Mouse (Mus musculus) spleen, adult 18-20 months (tissue): ENCODE measurements at regions not wholly inside any gene's neighbourhood (a gene's known extent, or its start where the extent isn't known, plus 50 kb on each side); places are given as distances from the start of the nearest gene placed in this dataset.
A peak's percentile ranks its signal among the peaks of the same experiment; 100 is the strongest.

Source experiments
- DNase-seq, 2 experiments: peaks; one replicate each; pipeline ENCODE4 v3.0.0; 2022; ENCODE audit warnings: mixed read lengths in 2 of 2

DNA sequence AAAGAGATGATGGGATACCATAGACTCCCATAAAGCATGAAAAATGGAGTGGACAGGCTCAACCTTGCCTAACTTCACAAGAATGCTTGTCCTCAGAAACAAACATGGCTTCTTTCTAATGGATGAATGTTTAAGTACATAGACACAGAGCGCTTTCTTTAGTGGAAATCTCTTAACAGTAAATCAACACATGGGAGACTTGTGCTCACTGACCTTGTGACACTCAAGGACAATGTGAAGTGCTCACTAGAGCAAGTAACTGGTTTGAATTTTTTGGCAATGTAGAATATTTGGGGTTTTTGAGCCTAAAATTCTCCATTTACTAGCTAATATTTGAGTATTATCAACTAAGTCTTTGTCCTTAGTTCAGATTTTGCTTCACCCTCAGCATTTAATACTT, 88.0 kb downstream of the Tent5c start:
- DNase-seq = no peak

DNA sequence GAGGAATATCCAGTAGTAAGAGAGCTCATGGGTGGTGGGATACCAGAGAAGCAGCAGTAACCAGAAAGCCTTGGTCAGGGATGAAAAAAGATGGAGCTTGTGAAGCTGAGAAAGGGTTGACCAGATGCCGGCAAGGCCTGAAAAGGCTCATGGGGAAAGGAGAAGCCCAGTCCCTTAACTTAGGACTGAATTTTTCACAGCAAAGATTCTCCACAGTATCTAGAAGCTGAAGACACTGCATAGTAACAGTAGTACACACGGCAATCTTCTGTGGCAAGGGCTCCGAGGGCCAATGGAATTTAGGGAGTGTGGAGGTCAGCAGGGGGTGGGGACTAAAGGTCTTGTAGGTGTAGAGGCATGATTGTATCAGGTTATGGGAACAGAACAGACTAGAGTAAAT, 91.6 kb downstream of the Tent5c start:
- DNase-seq = no peak

DNA sequence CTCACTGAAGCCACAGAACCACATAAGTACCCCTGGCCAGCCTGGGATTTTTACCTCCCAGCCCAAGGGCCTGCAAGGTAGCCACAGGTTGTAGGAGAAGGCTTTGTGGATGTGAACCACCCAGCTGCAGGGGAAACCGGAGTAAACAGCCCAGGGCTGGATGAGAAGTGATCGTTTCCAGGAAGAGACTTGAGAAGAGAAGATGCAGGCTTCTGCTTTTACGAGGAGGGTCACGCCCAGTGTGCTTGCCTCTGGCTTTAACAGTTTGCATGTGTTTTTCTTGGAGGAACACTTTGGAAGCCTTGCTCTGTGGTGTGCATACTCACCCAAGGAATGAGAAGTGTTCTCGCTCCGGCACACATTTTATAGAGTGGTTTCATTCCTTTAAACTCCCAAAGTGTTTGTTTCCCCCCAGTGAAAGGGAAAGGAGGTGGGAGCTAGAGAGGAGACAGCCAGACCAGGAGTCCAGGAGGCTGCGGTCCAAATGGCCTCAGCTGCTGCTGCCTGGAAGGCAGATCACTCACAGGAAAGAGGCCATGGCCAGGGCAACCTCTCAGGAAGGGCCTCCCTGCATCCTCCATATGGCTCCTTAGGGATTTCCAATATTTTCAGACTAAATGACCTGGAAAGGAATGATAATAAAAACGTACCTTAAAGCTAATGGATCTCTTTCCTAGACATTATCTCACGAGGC, 94.1 kb downstream of the Tent5c start:
- no peak for DNase-seq

DNA sequence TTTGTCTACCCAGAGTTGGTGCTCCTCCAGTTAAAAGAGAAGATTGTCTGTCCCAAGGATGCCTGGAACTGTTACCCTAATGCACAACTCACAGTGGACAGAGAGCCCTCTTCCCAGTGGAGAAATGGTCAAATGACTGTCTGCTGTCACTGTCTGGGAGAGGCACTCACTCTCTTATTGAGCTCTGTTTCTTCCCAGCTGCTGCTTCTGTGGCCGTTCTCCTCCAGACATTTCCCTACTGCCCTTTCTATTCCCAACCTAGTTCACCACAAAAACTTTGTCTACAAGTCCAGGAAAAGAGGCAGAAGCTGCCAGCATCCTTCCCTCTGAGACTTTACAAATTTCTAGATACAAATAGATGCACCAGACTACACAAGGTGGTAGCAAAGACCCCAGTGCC, 95.2 kb downstream of the Tent5c start:
- DNase-seq = no peak

DNA sequence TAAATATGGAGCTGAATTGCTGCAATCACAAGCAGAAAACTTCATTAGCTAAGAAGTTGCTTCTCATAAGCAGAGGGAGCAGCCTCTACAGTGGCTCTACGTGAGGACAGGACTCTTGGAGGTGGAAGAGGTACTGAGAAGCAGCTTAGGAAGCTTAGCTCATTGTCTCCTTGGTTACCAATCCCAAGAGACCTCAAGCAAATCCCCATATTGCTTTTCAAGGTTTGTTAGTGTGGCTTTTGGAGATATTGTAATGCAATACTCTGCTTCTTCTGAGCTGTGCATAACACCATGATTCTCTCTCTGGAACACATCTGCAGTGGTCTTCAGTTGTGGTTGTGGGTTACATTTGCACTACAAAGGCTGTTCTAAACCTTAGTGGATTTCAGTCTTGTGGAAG, 106.9 kb downstream of the Tent5c start:
- DNase-seq = no peak

DNA sequence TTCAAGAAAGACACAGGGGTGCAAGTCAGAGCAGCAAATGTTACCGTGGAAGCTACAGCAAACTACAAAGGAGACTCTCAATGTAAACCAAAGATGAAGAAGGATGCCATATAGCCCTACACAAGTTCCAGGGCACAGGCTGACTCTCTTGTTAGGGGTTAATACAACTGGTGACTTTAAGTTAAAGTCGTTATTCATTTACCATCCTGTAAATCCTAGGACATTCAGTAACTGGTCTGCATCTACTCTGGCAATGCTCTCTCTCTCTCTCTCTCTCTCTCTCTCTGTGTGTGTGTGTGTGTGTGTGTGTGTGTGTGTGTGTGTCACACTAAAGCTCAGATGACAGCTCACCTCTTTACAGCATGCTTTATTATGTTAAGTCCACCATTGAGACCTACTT, 107.8 kb downstream of the Tent5c start:
- DNase-seq = no peak

DNA sequence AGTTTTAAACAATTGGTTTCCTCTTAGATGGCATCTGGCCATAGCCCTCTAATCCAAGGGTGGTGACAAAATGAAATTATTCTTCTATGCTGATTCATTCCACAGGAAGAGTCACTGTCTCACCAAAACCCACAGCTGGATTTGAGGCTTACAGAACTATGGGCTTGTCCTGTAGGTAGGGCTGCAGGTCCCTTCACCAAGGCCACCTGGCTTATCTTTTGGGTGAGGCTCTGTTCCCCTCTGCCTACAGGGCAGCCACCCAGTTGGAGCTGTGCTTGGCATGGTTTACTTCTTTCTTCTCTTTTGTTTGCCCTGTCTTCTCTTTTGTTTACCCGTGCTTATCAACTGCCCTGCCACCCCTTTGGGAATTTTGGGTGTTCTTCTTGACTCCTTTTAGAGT, 113.0 kb downstream of the Tent5c start:
- no peak for DNase-seq

DNA sequence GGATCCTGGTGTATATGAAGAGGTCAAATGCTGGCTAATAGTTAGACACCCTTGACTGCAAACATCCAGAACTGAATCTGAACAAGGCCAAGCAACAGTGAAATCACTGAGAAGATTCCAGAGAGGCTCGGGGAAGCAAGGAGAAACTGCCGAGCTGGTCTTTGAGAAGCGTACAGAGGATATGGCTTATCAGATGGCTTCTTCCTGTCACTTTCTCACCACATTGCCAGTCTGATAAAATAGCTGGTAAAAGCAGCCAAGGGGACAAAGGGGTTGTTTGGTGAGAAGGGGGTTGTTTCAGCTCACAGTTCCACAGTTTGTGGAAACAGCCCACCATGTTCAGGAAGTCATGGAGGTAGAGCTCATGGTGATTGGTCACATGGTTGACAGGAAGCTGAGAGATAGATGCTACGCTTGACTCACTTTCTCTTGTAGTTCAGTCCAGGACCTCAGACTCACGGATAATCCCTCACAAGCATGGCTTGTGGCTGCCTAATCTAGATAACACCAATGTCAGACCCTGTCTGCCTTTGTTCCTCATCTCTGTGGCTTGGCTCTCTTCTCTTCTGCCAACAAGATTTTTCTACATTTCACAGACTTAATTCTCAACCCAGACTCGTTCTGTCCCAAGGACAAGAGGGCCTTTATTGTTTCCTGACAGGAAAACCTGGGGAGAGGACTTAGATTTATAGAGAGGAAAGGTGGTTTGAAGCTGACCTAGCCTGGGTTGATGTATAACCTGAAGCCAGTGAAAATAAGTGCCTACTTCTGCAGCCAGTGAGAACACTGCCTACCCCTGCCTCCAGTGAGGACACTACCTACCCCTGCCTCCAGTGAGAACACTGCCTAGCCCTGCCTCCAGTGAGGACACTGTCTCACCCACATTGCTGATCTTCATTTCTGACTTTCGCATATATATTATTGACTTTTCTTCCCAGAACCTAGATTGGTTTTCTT, 122.0 kb downstream of the Tent5c start:
- DNase-seq = no peak

DNA sequence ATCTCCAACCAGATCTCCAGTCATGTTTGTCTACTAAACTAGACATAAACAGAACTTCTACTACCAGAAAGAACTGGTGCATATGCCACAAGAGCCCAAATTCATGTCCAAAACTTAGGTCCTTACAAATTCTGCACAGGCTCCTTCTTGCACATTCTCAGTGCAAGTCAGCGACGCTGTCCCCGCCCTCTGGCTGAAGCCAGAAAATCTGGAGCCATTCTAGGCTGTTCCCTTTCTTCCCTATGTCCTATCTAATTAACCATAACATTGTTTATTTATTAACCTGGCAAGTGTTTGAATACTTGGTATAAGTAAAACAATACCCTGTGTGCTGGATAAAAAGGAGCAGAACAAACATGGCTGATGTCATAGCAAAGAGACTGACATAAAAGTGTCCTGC, 122.7 kb downstream of the Tent5c start:
- DNase-seq = no peak

DNA sequence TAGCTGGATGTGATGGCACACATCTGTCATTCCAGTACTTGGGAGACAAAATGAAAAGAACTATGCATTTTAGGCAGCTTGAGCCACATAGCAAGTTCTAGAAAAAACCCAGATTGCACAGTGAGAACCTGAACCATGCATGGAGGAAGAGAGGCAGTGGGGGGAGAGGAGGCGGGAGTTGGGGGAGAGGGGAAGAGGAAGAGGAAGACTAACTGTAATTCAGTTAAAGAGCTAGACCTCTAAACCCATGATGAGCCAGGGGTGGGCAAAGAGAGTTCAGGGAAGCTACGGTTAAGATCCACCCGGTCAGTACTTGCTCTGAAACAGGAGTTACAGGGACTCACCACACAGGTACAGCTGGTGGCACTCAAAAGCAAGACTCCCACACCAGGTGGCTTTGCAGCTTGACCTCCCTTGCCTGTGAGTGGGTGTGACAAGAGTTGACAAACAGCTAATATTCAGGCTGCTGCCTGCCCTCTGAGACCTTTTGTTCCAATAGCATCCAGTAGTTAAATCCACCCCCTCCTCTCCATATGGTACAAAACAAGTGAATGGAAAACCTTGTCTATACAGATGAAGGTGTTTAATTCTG, 123.7 kb downstream of the Tent5c start:
- DNase-seq = no peak

DNA sequence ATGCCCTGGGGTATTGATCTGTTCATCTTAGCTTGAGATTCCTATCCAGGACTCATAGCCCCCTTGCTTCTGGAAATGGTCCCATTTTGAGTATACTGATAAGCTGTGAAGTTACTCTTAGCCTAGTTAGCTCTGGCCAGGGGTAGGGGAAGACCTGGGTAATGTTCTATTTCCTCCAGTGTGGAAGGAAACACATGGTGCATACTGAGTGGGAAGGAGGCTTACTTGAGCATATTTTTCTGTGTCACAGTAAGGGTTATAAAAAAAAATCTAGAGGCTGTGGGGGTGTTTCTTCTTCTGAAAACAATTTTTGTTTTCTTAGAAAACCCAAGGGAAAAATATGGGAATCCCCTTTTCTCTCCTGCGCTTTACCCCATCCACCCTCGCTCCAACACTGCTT, 124.4 kb downstream of the Tent5c start:
- no peak for DNase-seq

DNA sequence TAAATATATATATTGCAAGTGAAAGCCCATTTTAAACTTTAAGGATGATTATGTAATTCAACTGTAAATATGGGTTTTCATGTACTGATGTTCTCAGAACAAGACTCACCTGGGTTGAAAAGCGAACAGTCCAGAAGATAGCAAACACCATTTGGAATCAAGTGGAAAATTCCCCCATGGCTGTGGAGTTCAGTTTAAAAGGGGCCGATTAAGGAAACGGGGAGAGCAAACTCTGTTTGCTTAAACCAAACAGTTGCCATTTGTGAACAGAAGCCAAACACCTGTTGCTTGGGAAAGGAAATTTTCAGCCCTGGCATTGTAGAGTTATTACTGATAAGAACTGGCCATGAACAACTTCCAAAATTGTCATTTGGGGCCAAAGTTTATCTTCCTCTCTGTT, 126.1 kb downstream of the Tent5c start:
- no peak for DNase-seq

DNA sequence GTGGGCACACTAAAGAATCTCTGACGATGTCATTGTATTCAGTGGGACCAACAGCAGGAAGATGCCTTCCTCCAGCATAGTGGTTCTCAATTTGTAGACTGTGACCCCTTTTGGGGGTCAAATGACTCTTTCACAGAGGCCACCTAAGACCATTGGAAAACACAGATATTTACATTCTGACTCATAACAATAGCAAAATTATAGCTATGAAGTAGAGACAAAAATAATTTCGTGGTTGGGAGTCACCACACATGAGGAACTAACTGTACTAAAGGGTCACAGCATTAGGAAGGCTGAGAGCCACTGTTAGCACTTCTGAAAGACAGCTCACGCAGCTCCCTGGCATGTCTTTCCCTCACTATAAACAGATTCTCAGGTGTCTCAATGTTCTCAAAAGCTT, 129.1 kb downstream of the Tent5c start:
- DNase-seq = no peak

DNA sequence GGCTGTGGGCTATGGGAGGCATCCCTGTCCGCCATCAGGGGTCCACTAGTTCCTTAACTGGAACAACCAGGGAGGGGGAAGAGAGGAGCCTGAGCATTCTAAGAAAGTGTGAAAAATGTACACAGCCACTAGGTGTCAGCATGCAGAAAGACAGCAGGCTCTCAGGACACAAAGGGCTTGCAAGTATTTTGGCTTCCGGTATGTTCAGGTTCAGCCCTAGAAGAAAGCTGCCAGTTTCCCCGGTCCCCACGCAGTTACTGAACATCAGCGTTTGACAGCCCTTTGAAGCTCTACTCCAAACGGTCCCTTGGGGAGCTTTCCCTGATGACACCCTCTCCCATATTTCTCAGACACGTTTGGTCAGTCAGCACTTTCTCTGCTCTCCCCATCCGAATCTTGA, 130.1 kb downstream of the Tent5c start:
- peak; percentile 4 to 7 for DNase-seq

DNA sequence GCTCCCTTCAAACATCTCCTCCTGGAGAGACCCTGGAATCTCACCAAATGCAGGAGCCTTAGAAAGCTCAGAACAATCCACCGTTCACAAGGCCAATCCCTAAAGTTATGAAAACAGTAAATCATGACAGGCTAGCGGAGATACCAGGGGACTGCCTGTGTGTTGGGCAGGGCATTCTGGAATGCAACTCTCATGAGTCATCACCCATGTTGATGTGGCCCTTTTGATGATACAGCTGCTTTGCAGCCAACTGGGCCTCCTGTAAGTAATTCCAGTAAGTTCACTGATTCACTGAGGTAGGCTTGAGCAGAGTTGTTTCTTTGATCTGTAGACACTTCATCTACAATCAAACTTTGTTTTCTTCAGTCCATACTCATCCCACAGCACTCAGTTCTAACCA, 155.6 kb downstream of the Tent5c start:
- no peak for DNase-seq

DNA sequence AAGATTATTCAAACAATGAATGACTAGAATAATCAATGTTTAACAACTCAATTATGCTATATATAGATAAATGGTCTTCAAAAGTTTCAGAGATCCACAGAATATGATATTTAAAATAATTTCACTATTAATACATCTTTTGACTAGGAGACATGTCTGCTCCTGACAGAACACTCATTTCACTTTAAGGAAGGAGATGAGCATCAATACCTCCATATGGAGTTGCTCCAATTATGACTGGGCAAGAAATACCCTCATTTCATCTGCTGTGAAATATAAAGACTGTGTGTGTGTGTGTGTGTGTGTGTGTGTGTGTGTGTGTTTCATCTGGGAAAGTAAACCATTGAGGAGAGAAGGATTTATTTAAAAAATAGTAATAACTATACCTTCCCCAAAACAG, 156.2 kb upstream of the Wdr3 start:
- no peak for DNase-seq

DNA sequence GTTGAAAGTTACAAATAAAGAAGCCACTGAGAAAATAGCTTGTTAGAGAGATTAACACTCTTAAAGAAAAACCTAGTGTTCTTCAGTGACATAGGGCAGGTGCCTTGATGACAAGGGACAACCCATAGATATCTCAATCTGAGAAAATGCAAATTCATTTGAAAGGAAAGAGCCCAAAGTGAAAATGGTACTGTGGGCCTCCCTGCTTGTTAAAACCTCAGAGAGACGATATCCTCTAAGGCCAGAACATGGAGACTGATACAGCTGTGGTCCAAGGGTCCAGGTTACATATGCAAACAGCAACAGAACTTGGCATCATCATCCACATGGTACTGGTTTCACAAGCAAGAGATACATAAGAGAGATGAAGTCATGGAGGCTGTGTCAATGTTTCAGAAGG, 125.6 kb upstream of the Wdr3 start:
- no peak for DNase-seq

DNA sequence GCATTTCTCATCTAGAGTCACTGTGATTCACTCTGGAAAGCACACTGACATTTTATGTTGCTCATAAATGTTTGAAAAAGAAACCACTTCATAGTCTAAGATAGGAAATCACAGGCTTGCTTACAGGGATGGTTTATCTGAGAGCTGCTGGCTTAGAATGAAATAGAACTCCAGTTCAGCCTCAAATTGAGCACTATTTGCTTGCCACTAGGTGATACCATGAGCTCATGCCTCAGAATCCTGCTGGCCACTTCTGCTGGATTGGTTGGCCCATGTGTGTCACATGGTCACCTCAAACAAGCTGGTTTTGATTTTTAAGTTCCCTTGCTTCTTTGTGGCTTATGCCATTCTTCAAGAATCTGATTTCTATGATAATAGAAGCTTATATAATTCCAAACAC, 104.8 kb upstream of the Wdr3 start:
- no peak for DNase-seq

DNA sequence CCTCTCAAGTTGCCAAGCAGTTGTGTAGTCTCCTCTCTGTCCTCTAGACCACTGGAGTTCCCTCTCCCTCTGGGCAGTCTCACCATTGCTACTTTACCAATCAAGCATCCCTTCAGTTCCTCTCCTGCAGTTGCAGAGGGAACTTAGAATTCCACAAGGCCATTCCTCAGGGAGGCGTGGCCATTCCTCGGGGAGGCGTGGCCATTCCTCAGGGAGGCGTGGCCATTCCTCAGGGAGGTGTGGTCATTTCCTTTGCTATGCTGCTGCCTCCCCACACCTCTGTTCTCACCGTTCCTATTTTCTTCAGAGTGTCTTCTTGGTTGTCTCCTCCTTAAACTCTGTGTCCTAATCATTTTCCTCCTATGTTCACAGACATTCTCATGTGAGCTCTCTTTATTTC, 102.8 kb upstream of the Wdr3 start:
- no peak for DNase-seq
